Mouse (Mus musculus): ENCODE results near the gene Kirrel3.

Kirrel3 gene

DNA sequence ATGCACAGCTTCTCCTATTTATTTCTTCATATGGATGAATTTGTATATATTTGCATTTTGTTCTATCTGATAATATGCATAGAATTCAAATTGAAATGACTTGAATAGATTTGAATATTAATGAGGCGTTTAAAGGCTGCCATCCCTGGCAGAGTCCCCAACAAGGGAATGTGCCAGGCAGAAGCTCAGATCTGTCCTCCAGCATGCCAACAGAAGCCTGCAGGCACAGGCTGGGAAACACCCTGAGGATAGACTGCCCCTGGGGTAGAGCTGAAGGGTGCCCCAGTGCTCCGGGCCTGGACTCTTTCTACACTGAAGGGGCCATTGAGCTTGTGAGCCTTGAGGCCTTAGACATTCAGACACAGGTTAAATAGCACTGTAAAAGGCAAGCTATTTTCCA is 21.5 kb downstream of the Kirrel3 start:
- DNase-seq (ENCODE audit: low read depth, low spot score): no peak

DNA sequence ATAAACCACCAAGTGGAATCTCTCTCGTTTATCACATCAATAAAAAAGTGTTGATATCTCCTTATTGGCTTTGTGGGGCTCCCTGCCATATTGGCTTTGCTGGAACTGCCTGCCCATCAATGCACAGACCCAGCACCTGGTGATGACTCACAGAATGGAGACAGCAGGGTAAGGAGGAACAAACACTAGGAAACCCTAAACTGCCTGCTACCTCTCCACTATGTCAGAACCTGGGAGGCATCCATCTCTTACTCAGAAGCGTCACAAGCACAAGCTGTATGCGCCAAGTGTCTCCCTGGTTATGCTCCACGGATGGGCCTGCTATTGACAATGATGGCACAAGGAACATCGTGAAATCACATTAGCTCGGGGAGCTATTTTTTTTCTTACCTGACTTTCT is 33.2 kb downstream of the Kirrel3 start:
- DNase-seq (ENCODE audit: low read depth, low spot score): no peak

DNA sequence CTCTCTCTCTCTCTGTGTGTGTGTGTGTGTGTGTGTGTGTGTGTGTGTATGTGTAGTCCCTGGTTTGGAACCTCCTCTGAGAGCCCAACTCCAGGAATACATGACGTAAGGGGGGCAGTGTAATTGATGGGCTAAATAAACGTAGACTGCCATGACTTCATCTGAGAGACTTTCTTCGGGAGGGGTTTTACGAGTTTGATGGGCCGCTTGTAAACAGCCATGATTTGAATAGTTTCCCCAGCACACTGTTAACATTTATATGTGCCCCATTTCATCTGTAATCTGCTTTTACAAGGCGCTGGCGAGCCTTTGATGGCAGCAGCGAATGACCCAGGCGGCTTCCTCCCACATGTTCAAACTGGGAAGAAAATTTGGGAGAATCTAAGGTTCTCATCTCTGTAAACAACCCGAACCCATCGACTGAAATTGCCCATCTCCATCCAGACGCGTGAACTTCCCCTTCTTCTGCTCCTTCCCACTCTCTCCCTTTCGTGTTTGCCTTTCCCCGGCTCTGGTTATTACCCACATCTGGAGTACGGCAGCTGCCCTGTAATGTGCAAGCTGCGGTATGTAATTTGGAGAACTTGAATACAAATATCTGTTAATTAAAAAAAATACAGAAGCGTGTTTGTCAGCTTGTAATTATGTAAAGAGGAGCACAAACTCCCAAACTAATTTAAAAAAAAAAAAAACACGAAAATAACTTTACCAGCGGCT is 34.7 kb downstream of the Kirrel3 start:
- DNase-seq (ENCODE audit: low read depth, low spot score): no peak

DNA sequence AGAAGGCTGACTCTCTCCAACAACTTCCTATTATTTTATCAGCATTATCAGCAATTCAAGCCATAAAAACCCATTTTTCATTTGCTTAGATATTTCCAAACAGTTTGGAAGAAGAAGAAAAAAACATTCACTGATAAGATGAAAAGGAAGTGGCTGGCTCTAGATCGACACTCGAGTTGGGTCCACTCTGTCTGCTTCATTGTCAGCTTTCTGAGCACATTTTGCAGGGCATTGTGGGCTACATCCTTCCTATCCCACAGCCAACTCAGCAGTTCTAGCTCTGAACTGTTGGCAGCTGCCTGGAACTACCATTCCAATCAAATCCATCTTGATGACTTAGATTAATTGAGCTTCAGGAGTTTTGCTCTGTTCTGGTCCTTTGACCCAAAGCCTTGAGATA is 40.0 kb downstream of the Kirrel3 start:
- no peak for DNase-seq (ENCODE audit: low read depth, low spot score)

DNA sequence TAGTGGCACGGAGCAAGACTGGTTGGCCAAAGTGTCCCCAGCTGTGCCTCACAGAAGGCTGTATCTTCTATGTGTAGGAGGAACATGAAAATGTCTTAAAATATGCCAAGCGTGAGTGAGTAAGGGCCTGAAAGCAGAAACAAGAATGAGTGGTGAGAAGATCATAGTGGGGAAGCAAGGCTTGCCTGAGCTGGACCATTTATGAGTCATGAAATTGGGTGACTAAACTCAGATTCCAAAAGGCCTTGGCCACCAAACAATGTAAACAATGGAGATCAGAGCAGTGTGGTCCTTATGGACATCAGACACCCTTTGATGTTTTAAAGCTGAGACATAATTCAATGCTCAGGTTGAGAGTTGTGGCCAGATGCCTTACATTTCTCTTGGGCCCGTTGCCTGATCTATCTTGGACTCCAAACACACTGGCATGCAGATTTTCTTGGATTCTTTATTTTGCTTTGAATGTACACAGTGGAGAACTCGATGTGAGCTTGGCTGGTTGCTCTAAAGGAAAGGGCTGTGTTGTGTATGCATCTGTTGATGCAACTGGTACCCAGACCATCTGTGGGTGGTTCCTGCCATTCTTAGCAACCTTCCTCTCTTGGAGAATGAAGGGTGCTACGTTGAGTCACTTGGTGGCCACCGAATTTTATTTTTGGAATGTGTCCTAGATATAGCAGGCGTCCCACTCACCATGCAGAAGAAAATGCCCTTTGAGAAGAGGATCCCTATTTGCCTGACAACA is 53.1 kb downstream of the Kirrel3 start:
- DNase-seq (ENCODE audit: low read depth, low spot score): no peak

DNA sequence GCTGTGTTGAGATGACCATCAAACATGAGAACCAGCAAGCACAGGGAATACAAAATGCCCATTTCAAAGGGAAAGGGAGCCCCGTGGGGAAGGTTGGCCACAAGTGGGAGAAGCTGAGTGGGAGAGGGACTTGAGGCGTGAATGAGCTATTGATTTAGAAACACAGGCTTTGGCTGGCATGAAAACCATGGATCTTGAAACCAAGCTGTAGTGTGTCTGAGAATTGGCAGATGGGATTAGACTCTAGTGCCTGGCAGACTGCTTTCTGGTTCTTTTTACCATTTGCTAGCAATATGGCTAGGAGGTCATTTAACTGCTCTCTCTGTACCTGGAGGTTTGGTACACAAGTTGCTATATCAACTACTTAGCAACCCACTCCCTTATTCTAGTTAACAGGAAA is 56.2 kb downstream of the Kirrel3 start:
- DNase-seq (ENCODE audit: low read depth, low spot score): no peak

DNA sequence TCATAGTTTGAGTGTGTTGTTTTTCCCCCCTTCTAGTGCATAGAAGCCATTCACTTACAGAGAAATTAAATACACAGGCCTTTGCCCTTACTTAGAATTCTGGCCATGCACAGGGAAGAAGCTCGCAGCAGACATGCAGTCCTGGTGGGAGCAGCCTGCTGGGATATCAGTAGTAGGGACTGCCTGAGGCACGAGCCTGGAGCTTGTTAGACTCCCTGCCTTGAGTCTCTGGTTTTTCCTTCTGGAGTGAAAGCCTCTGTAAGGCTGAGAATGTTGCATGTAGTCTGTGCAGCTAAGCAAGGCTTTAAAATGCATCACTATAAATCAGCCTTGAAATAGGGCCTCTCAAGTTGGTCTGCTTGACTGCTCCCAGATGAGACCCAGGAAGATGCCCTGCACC is 70.0 kb downstream of the Kirrel3 start:
- no peak for DNase-seq (ENCODE audit: low read depth, low spot score)

DNA sequence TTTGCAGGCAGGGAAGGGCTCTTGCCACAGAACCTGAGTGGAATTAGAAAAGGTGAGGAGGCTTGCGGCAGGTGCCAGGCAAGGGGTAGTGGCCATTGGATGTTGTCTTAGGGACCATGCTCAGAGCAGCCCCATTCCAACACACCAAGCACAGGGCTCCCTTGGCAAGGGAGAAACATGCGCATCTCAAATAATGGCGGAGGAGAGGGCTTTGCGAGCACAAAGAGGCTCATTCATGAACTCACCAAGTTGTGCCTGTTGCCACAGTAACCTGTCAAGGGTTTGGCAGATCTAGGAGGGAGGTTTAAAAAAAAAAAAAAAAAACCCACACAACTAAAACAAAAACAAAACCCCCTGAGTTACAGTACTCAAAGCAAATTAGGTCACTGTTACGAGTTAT is 72.2 kb downstream of the Kirrel3 start:
- DNase-seq (ENCODE audit: low read depth, low spot score): no peak

DNA sequence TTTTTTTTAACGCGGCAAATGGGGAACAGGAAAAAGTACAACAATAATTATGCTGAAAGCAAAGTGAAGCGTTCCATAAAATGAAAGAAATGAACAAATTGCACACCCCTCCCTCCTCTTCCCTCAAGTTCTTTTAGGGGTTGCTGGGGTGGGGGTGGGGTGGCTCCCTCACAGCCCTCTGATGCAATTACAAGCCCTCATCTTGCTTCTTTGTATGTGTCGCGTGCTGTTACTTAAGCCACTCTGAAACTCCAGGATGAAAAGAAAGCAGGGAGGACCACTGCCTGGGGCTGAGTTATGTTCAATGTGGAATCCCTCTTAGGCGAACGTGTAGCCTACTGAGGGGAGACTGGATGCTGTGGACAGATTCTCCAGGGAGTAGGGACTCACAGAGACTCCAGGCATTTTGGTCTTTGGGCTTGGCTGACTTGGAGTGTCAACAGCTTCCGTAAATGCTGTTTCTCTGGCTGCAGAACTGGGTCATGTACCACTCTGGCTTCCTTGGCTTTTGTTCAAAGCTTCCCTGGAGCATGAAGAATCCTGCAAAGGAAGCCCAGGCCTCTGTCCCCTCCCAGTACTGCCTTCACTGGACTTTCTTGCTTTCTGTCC is 72.7 kb downstream of the Kirrel3 start:
- no peak for DNase-seq (ENCODE audit: low read depth, low spot score)

DNA sequence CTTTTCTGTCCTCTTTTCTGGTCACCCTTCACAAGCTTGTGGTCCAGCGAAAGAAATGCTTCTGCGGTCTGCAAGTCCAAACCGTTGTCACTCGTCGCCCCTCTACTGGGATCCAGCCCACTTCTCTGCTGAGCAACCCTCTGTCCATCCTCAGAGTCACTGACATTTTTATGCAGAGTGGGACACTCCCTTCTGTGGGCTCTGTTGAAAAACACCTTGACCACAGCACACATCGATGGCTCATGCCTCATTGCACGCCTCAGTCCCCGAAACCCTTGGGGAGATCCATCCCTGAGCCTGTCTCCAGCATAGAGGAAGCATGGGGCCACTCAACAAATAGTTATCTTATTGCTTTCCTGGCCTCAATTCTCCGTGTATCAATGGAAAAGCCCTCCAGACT is 73.4 kb downstream of the Kirrel3 start:
- no peak for DNase-seq (ENCODE audit: low read depth, low spot score)

DNA sequence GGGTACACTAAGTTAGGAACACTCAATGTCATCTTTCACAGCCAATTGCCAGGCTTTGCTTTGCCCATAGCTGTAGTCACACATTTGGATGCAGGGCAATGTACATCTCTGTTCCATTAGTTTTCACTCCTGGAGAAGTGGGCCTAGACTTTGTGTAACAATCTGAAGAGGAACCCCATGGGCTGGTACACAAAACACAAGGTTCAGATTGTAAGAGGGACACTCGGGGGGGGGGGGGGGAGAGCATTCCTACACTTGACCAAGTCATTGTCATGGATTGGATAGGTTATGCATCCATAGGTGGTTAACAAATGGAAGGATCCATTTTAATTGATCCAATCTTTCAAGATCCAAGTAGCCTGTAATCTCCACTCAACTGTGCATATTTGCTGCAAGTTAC is 75.6 kb downstream of the Kirrel3 start:
- no peak for DNase-seq (ENCODE audit: low read depth, low spot score)

DNA sequence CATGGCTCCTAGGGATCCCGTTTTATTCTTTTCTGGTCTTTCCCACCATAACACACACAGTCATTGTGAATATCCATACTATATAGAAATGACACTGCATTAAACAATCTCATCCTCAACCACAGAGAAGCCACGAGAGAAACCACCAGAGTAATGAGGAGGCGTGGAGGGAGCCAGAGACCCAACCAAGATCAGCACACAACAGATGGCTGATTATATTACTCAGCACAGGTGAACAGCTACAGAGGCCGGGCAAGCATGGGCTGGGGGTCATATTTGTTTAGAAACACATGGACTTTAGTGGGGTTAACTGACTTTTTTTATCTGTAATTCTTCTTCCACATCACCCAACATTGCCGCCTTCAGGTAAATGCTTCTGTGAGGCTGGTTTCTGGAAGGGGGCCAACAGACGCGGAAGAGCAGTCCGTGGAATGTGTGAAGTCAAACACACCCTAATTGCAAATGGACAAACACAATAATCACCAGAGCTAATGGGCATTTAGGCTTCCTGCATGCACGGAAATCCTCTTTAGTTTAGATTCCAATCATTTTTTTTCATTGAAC is 76.8 kb downstream of the Kirrel3 start:
- no peak for DNase-seq (ENCODE audit: low read depth, low spot score)

DNA sequence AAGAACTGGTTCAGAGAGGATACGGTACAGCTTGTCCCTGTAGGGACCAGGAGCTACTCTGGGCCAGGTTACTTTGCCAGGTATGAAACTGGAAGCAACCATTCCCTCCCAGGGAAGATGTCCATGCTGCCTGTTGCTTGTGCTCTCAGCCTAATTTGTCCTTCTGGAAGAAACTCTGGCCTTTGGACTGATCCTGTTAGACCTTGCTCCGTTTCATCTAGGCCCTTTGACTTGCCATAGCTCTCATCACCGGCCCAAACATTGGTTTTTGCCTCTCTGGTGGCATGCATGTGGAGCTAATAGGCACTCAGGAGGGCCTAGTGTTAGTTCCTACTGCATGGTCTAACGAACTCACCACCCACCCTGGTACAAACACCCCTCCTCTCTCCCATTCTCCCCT is 88.2 kb downstream of the Kirrel3 start:
- no peak for DNase-seq (ENCODE audit: low read depth, low spot score)

DNA sequence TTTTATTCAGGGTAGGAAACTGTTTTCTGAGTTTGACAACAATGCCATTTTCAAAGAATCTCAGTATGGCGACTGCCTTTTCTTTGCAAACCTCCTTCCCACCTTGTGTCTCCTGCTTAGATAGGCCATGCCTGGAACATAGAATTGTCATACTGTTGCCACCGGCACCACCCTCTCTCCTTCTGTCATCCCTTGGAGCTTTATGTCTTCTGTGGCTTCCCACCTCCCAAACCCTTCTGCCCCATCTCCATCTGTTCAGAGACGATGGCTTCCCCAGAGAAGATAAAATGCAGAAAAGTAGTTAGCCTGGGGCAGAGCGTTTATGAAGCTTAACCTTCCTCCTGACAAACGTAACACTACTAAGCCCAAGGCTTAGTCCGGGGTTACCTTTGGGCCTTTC is 88.9 kb downstream of the Kirrel3 start:
- DNase-seq (ENCODE audit: low read depth, low spot score): no peak

DNA sequence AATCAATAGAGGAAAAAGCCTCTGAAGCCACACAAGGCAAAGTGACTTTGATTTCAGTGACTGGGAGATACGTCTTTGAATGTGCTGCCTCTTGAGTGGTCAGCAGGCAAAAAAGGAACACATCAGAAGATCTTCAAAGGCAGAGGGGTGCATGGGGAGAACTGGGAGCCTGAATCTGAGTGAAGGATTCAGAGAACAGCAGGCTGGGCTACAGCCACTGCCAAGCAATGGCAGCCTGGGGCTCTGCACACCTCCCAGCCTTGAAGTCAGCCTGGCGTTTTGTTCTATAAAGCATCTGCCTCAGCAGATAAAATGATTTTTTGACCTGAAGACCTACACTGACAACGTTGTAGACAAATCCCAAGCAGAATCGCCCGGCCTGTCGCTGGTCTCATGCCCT is 93.5 kb downstream of the Kirrel3 start:
- no peak for DNase-seq (ENCODE audit: low read depth, low spot score)

DNA sequence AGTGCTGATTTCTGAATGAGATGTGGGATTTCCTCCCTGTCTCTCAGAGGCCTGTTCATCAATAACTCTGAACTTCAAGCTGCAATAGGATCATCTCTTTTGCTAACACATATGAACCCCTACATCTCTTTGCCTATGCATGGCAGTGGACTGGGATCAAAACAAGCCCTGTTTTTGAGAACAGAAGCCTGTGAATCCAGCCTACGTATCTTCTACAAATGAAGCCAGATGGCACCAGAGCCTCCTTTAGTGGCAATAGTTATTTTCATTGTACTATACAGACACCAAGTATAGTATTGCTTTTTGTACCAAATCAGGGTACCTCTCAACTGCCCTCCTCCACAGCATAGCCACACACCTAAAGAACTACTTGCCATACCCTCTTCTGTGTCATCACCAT is 94.4 kb downstream of the Kirrel3 start:
- DNase-seq (ENCODE audit: low read depth, low spot score): no peak

DNA sequence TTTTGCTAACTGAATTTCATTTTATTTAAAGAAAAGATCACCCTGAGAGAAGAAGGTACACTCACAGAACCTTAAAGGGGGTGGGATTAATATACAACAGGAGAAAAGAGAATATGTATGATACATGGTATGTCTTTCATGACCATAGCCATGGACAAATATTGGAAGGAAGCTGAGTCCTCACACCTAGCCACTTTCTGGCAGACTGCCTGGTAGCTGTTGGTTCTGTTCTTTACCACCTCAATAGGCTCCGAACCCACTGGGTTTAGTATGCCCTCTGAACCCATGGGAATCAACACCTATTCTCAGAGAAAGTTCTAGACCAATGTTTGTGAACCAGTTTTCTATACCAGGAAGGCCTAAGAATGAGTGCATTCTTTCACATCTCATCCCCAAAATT is 96.8 kb downstream of the Kirrel3 start:
- no peak for DNase-seq (ENCODE audit: low read depth, low spot score)

DNA sequence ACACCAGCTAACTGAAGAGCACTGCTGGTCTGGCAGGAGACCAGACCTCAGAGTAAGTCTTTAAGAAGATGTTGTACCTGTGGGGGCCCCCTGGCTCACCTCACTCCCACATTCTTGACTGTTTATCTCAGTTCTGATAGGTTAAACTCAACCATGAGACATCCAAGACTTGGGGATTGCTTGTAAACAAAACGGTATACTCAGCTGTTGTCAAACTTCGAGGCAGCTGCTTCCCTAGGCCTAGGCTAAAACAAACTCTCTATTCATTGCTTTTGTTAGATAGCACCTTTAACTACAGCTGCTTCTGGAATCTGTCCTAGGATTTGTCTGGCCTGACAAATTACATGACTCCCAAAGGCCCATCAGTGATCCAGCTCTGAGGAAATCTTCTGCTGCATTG is 99.8 kb downstream of the Kirrel3 start:
- DNase-seq (ENCODE audit: low read depth, low spot score): no peak

DNA sequence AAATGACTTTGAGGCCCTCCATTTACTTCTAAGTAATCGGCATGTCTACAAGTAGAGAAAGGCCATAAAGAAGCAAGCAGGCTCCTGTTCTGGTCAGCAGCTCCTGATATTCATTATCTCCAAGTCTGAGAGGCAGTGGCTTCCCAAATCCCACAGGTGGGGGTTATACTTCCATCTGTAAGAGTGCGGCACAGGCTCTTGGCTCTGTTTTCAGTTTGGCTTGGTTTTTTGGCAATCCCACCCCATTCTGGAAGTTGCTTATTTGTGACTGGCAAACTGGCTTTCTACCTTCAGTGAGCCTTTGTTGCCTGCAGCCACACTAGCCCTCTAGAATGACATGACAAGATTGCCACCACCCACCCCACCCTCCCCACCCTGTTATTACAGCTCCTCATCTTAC is 100.4 kb downstream of the Kirrel3 start:
- no peak for DNase-seq (ENCODE audit: low read depth, low spot score)

DNA sequence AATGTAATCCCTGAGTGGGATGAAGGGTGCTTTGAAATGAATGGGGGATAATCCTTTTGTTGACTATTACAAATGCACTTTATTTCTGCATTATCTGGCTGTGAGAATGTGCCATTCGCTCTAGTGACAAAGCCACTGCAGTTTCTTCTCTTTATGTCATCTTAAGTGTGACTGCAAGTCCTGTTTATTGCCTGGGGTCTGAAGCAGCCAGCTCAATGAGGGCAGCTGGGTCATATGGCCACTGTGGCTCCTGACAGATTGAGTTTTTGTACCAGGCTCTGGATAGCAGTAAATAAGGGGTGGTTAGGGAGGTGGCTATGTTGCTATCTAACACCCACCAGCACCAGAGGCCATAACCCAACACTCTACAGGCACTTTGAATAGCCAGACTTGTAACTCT is 104.1 kb downstream of the Kirrel3 start:
- no peak for DNase-seq (ENCODE audit: low read depth, low spot score)

DNA sequence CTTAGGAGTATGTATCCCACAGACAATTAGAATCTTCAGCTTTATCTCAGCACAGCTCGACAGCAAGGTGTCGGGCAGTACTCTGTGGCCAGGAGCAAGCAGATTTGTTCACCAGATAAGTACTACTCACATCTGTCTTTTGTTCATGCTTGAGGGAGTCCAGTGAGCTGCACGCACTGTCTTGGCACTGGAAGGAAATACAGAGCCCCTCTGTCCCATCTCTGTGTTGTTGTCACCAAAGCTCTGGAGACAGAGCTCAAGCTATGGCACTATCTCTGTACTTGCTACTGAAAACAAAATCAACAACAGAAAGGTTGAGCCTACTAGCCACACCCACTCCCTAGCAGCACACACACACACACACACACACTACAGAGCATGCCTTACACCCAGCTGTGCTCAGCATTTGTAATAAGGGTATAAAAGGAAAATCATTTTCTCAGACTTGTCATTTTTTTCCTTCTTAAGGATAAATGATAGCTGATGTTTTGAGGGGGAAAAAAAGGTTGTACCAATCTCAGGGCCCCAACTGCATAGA is 106.4 kb downstream of the Kirrel3 start:
- DNase-seq (ENCODE audit: low read depth, low spot score): no peak

DNA sequence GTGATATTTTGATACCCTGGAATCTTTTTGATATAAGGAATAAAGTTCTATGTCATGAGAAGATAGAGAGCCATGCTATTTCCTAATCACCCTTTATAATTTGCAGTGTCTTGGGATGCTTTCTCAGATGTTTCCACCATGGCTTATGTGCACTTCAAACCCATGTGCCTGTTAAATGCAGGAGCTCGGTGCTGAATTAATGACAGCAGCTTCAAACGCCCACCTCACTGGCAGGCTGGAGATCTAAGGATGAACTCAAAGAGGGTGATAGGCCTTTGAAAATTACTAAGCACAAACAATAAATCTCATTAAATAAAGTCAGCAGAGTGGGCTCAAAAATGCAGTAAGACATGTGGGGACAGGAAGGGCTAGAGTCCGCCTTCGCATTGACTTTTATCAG is 108.2 kb downstream of the Kirrel3 start:
- DNase-seq (ENCODE audit: low read depth, low spot score): no peak

DNA sequence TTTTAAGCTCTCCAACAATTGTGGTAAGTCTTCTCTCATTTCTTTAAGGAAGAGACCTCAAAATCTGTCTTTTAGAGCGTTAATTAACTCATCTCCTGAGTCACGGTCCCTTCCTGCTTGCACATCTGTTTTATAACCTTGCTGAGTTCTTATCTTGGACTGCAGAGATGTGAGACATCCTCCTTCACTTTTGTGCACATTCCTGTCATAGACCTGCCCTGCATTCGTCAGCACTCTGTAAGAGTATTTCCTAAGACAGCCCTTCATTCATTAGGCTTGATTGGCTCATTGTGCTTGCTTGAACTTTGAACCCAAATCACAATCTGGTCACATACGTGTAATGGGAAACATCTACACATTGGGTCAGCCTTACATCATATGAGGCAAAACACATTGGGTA is 114.6 kb downstream of the Kirrel3 start:
- DNase-seq (ENCODE audit: low read depth, low spot score): no peak
